Mouse (Mus musculus): ENCODE measurements around the gene Prkag2. TPM values are rescaled to one million over a fixed set of nuclear protein-coding genes. Genes with fewer than 3 reads are reported as not detected.

Gene Prkag2
- total and polyA plus RNA-seq, 2 experiments from 2014 or later: 62.4 to 112 TPM

GRCm38 (mm10) chr5:24907737-24908136 is 192.7 kb downstream of the Prkag2 start:
- under 1% methylated on average over 26 of the region's 26 CpGs for WGBS
- ATAC-seq (peak; percentile 43), DNase-seq (peak; percentile 65)
- H3K36me3 ChIP-seq (ENCODE audit: insufficient read depth): 0 out of 2 replicates have a peak, but pooled peaks cover 3% of the 10 kb centered on the region
- H3K9ac ChIP-seq: peak overlapping the region; percentile 90
- TF ChIP-seq CTCF (IDR thresholded peaks at IDR 0.05; ENCODE audit: low read depth): no peak
- peak overlapping the region; percentile 83 for H3K4me3 ChIP-seq (ENCODE audit: low read depth, low read length)
- no peaks in the 10 kb centered on the region for H3K9me3 ChIP-seq (ENCODE audit: low read length)
- peak overlapping the region; percentile 90 for H3K27ac ChIP-seq (ENCODE audit: low read depth, low read length)
- peaks cover 13% of the 10 kb centered on the region; the same call in 1 of the 2 replicates for H3K4me1 ChIP-seq (ENCODE audit: insufficient read depth)
- H3K27me3 ChIP-seq (ENCODE audit: insufficient read depth, low read length): no peaks in the 10 kb centered on the region
- H3K4me2 ChIP-seq (ENCODE audit: low read depth): peak overlapping the region; percentile 64

DNA sequence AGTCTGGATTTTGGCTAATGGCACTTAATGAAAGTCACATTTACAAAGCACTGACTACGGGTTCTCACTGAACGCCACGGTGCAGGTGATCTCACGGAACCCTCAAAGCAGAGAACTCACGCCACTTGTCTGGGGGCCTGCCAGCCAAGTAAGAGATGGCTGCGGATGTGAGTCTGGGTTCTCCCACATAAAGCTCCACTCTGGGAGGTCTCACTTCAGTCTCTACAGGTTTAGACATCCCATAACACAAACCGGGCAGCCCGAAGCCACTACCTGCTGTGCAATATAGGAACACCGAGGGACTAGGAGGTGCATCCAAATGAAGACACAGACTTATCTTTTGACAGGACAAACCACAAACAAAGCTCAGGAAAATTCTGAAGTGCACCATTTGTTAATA is 193.6 kb downstream of the Prkag2 start:
- H3K4me2 ChIP-seq (ENCODE audit: low read depth): peak overlapping the region; percentile 64
- no peak for TF ChIP-seq CTCF (IDR thresholded peaks at IDR 0.05; ENCODE audit: low read depth)
- H3K27me3 ChIP-seq (ENCODE audit: insufficient read depth, low read length): no peaks in the 10 kb centered on the region
- H3K27ac ChIP-seq (ENCODE audit: low read depth, low read length): no peak overlapping the region
- peaks cover 13% of the 10 kb centered on the region; the same call in 1 of the 2 replicates for H3K4me1 ChIP-seq (ENCODE audit: insufficient read depth)
- 0 out of 2 replicates have a peak, but pooled peaks cover 3% of the 10 kb centered on the region for H3K36me3 ChIP-seq (ENCODE audit: insufficient read depth)
- 29% methylated on average over 9 of the region's 9 CpGs for WGBS
- ATAC-seq (no peak), DNase-seq (no peak)
- peak overlapping the region; percentile 90 for H3K9ac ChIP-seq
- H3K9me3 ChIP-seq (ENCODE audit: low read length): no peaks in the 10 kb centered on the region
- peak overlapping the region; percentile 83 for H3K4me3 ChIP-seq (ENCODE audit: low read depth, low read length)

- H3K27me3 ChIP-seq (ENCODE audit: insufficient read depth, low read length): no peaks in the 10 kb centered on the region
- 0 out of 2 replicates have a peak, but pooled peaks cover 7% of the 10 kb centered on the region for H3K36me3 ChIP-seq (ENCODE audit: insufficient read depth)
- no peak overlapping the region for H3K27ac ChIP-seq (ENCODE audit: low read depth, low read length)
- no peaks in the 10 kb centered on the region for H3K9me3 ChIP-seq (ENCODE audit: low read length)
- ATAC-seq (no peak), DNase-seq (no peak)
- TF ChIP-seq CTCF (IDR thresholded peaks at IDR 0.05; ENCODE audit: low read depth): no peak
- H3K4me3 ChIP-seq (ENCODE audit: low read depth, low read length): no peak overlapping the region
- WGBS: 61% methylated on average over 9 of the region's 9 CpGs
- H3K9ac ChIP-seq: no peak overlapping the region
- H3K4me2 ChIP-seq (ENCODE audit: low read depth): no peak overlapping the region
- peaks cover 13% of the 10 kb centered on the region; the same call in 1 of the 2 replicates for H3K4me1 ChIP-seq (ENCODE audit: insufficient read depth)
Observed at GRCm38 (mm10) chr5:24904941-24905340, 195.5 kb downstream of the Prkag2 start.

GRCm38 (mm10) chr5:24904423-24904822 is 196.0 kb downstream of the Prkag2 start:
- no peak overlapping the region for H3K9ac ChIP-seq
- H3K4me1 ChIP-seq (ENCODE audit: insufficient read depth): peaks cover 13% of the 10 kb centered on the region; the same call in 1 of the 2 replicates
- no peak overlapping the region for H3K4me3 ChIP-seq (ENCODE audit: low read depth, low read length)
- H3K36me3 ChIP-seq (ENCODE audit: insufficient read depth): 0 out of 2 replicates have a peak, but pooled peaks cover 7% of the 10 kb centered on the region
- WGBS: 92% methylated on average over 8 of the region's 8 CpGs
- H3K9me3 ChIP-seq (ENCODE audit: low read length): no peaks in the 10 kb centered on the region
- DNase-seq: no peak
- no peak overlapping the region for H3K4me2 ChIP-seq (ENCODE audit: low read depth)
- H3K27ac ChIP-seq (ENCODE audit: low read depth, low read length): no peak overlapping the region
- no peak for TF ChIP-seq CTCF (IDR thresholded peaks at IDR 0.05; ENCODE audit: low read depth)
- no peak for ATAC-seq
- no peaks in the 10 kb centered on the region for H3K27me3 ChIP-seq (ENCODE audit: insufficient read depth, low read length)

DNA sequence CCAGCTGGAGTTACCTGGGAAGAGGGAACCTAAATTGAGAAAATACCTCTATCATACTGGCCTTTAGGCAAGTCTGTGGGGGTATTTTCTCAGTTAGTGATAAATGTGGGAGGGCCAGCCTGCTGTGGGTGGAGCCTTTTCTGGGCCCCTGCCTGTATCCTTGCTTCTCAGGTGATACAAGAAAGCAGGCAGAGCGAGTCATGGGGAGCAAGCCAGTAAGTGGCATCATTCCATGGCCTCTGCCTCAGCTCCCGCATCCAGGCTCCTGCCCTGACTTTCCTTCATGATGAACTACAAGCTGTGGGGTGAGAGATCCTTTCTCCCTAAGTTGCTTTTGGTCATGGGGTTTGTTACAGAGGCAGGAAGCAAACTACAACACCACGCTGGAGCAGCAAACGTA is 196.4 kb downstream of the Prkag2 start:
- Histone ChIP-seq H3K9me3 (ENCODE audit: low read length) (no peaks in the 10 kb centered on the region), H3K4me3 (ENCODE audit: low read depth, low read length) (no peak overlapping the region), H3K9ac (no peak overlapping the region), H3K36me3 (ENCODE audit: insufficient read depth) (0 out of 2 replicates have a peak, but pooled peaks cover 7% of the 10 kb centered on the region), H3K27ac (ENCODE audit: low read depth, low read length) (no peak overlapping the region), H3K4me1 (ENCODE audit: insufficient read depth) (peaks cover 13% of the 10 kb centered on the region; the same call in 1 of the 2 replicates), H3K4me2 (ENCODE audit: low read depth) (no peak overlapping the region), H3K27me3 (ENCODE audit: insufficient read depth, low read length) (no peaks in the 10 kb centered on the region)
- no peak for TF ChIP-seq CTCF (IDR thresholded peaks at IDR 0.05; ENCODE audit: low read depth)
- WGBS: 86% methylated on average over 4 of the region's 4 CpGs
- no peak for DNase-seq
- ATAC-seq: no peak

- H3K4me2 ChIP-seq (ENCODE audit: low read depth): no peak overlapping the region
- ATAC-seq (0 out of 2 replicates have a peak, but pooled peaks have one; percentile 30), DNase-seq (peak; percentile 51)
- no peaks in the 10 kb centered on the region for H3K27me3 ChIP-seq (ENCODE audit: insufficient read depth, low read length)
- H3K4me1 ChIP-seq (ENCODE audit: insufficient read depth): peaks cover 13% of the 10 kb centered on the region; the same call in 1 of the 2 replicates
- H3K9me3 ChIP-seq (ENCODE audit: low read length): no peaks in the 10 kb centered on the region
- H3K36me3 ChIP-seq (ENCODE audit: insufficient read depth): 0 out of 2 replicates have a peak, but pooled peaks cover 7% of the 10 kb centered on the region
- no peak overlapping the region for H3K27ac ChIP-seq (ENCODE audit: low read depth, low read length)
- no peak overlapping the region for H3K4me3 ChIP-seq (ENCODE audit: low read depth, low read length)
- peak; percentile 62 for TF ChIP-seq CTCF (IDR thresholded peaks at IDR 0.05; ENCODE audit: low read depth)
- H3K9ac ChIP-seq: no peak overlapping the region
- 19% methylated on average over 4 of the region's 4 CpGs for WGBS
Observed at GRCm38 (mm10) chr5:24902835-24903234, 197.6 kb downstream of the Prkag2 start.

DNA sequence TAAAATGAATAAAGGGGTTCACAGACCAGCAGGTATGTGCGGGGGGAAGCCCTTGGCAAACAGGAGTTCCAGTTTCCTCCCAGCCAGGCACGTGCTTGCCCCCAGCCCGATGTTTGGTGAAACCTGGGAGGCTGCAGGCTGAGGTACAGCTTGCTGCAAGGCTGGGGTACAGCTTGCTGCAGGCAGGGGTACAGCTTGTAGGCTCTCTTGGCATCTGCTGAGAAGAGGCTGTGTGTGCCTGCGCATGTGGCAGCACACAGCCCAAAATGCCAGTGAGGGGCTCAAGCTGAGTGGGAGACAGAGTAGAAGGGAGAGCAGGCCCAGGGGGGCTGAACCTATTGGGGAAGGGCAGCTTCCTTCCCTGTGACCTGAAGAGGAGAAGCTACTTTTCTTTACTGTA is 204.8 kb downstream of the Prkag2 start:
- Histone ChIP-seq H3K27me3 (ENCODE audit: insufficient read depth, low read length) (no peaks in the 10 kb centered on the region), H3K4me1 (ENCODE audit: insufficient read depth) (no peaks in the 10 kb centered on the region), H3K27ac (ENCODE audit: low read depth, low read length) (no peak overlapping the region), H3K9me3 (ENCODE audit: low read length) (no peaks in the 10 kb centered on the region), H3K4me3 (ENCODE audit: low read depth, low read length) (no peak overlapping the region), H3K4me2 (ENCODE audit: low read depth) (no peak overlapping the region), H3K9ac (no peak overlapping the region), H3K36me3 (ENCODE audit: insufficient read depth) (0 out of 2 replicates have a peak, but pooled peaks cover 4% of the 10 kb centered on the region)
- TF ChIP-seq CTCF (IDR thresholded peaks at IDR 0.05; ENCODE audit: low read depth): no peak
- DNase-seq: no peak
- WGBS: 82% methylated on average over 4 of the region's 4 CpGs
- ATAC-seq: no peak
